Mouse (Mus musculus) cortical plate, adult 2 months (tissue): ENCODE data around the gene Trpm3. TPM values are rescaled to one million over a fixed set of nuclear protein-coding genes. Genes with fewer than 3 reads are reported as not detected.

Source experiments
- H3K27ac ChIP-seq: fragments of 200-500 bp; 2 replicates; pipeline ENCODE4 v1.5.1; 2012; ENCODE audit warnings: low read length, control low read depth, inconsistent platforms; ENCODE audit not compliant: insufficient read depth
- H3K4me1 ChIP-seq: fragments of 200-500 bp; 2 replicates; pipeline ENCODE4 v1.6.1; 2011; ENCODE audit warnings: low read length; ENCODE audit not compliant: control insufficient read depth, insufficient read depth
- H3K4me3 ChIP-seq: fragments of 200-500 bp; 2 replicates; pipeline ENCODE4 v1.5.1; 2011; ENCODE audit warnings: mild to moderate bottlenecking, low read length, control low read depth; ENCODE audit not compliant: insufficient read depth
- CTCF ChIP-seq: fragments of 200-500 bp; IDR thresholded peaks from 2 replicates; pipeline ENCODE4 v1.5.1; 2011; ENCODE audit warnings: mild to moderate bottlenecking, control low read depth, low read length; ENCODE audit not compliant: insufficient read depth; ENCODE audit errors: extremely low read depth
- POLR2A ChIP-seq: fragments of 200-500 bp; IDR thresholded peaks from 2 replicates; pipeline ENCODE4 v1.6.1; 2011; ENCODE audit warnings: mild to moderate bottlenecking, low read length, control low read depth; ENCODE audit not compliant: insufficient read depth; ENCODE audit errors: extremely low read depth
- polyA plus RNA-seq: library from polyadenylated mRNA; depleted of rRNA; stranded (reverse); fragments of >200 nt; gene quantifications from 2 replicates; pipeline ENCODE4 v1.2.3, GENCODE M21; 2012; rRNA removed

Gene Trpm3
- 14.7 and 16.5 TPM in 2 replicates for polyA plus RNA-seq

DNA sequence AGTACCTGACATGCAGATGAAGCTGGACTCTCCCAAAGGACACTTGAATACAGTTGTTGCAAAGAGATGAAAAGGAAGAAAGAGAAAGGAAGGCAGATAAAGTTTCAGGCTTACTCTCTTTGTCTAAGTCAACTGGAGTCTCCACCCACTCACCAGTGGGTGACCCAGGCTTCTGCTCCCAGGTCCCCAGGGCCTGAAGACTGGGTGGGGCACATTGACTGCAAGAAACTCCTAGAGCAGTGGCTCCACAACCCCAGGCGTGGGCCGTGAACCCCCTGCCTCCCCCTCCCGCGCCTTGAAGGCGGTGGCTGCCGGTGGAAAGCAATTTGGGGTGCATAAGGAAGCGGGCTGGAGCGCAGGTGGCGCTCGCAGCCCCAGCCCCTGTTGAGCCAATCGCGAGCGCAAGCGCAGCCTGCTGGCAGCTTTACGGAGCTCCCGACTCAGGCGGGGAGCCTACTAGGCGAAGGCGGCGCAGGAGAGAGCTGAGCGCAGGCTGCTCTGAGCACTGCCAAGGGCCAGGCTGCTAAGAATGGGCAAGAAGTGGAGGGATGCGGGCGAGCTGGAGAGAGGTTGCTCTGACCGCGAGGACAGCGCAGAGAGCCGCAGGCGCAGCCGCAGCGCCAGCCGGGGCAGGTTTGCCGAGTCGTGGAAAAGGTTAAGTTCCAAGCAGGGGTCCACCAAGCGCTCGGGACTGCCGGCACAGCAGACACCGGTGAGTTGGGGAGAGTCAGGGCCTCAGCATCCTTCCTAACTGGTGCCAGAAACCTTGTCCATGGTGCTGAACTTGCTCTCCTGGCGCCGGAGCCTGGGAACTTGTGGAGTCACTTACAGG, at the start of gene Trpm3:
TSS of gene Trpm3 (plus strand) at position 457 of the 832 bp plus-strand sequence.
- TF ChIP-seq CTCF, result peak; percentile 14; the same call in 1 of the 2 replicates
- no peak for TF ChIP-seq POLR2A
- H3K27ac ChIP-seq, result no peak within 1 kb of the TSS
- H3K4me1 ChIP-seq, result no peaks in the 10 kb centered on the region
- H3K4me3 ChIP-seq, result peak within 1 kb of the TSS; percentile 33

DNA sequence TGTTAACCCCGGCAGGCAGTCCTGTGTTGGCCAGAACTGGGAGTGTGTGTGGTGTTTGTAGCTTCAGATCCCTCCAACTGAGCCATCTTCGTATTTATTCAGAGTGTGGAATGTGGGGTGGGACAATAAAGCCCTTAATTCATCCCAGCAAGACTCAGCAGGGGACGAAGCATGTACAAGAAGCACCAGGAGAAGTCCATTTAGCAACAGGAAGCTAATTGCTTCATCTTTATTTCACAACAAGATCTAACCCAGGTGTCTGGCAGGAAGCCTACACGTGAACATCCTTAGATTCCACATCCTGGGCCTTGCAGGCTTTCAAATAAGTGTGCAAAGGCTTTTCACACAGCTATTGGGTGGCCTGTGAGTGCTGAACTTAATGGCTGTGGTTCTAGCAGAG, 38.3 kb upstream of the Trpm3 start:
- no peak overlapping the region for H3K4me3 ChIP-seq
- no peak overlapping the region for H3K27ac ChIP-seq
- no peaks in the 10 kb centered on the region for H3K4me1 ChIP-seq
- TF ChIP-seq CTCF (no peak), POLR2A (no peak)

DNA sequence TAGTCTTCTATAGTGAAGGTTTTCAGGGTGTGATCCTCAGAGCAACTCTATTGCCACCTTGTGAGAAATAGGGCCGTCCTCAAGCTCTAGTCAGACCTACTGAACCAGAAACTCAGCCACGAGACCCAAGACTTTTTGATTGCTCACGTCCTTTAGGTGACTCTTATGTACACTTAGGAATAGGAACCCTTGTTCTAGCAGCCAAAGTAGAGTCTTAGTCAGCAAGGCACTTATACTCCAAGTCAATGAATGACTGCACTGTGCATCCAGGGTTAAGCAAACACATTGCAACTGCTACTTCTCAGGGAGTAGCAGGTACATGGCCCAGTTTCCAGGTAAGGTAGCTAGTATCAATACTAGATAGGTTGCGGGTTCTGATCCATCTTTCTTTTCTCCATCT, 35.0 kb upstream of the Trpm3 start:
- Histone ChIP-seq H3K4me1 (no peaks in the 10 kb centered on the region), H3K4me3 (no peak overlapping the region), H3K27ac (no peak overlapping the region)
- TF ChIP-seq POLR2A (no peak), CTCF (no peak)

DNA sequence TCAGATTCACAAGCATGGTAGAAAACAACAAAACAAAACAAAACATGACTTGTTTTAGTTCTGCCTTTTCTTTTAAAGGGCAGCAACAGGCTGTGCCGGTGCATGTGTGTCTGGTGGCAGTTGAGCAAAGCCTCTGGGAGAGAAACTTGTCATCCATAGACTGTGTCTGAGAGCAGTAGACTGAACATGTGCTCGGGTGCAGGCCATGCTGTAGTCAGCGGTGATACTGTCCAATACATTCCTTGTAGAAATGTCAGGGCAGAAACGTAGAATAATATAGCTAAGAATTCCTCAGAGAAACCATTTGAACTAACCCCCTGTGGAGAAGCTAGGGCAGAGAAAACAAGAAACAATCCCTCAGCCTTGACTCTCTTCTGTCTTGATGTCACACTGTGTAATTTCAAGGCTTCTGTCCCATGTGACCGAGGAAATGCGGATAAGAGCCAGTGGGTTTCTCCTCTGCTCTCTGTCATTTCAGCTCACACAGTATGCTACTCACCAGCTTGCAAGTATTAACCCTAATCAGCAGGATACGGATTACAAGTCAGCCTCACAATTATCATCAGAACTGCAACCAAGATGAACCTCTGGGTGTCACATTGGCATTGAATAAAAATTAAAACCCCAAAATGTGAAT, 33.9 kb upstream of the Trpm3 start:
- no peak overlapping the region for H3K4me3 ChIP-seq
- no peak overlapping the region for H3K27ac ChIP-seq
- no peaks in the 10 kb centered on the region for H3K4me1 ChIP-seq
- TF ChIP-seq CTCF (no peak), POLR2A (no peak)

DNA sequence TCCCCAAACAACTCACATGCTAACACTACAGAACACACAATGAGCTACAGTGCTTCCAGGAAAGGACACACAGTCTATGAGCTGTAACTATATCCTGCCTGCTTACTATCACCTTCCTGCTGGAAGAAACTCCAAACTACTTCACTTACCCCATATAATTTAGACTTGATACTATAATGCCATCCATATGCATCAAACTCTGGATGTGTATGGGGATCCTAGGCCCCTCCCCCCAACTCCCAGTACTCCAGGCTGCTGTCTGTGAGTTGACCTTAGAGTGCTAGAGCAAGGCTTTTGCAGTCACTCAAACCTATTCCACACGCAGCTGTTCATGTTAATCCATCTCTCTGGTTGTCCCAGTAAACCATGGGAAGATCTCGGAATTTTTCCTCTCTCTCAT, 33.2 kb upstream of the Trpm3 start:
- Histone ChIP-seq H3K4me3 (no peak overlapping the region), H3K4me1 (no peaks in the 10 kb centered on the region), H3K27ac (no peak overlapping the region)
- TF ChIP-seq POLR2A (no peak), CTCF (no peak)

DNA sequence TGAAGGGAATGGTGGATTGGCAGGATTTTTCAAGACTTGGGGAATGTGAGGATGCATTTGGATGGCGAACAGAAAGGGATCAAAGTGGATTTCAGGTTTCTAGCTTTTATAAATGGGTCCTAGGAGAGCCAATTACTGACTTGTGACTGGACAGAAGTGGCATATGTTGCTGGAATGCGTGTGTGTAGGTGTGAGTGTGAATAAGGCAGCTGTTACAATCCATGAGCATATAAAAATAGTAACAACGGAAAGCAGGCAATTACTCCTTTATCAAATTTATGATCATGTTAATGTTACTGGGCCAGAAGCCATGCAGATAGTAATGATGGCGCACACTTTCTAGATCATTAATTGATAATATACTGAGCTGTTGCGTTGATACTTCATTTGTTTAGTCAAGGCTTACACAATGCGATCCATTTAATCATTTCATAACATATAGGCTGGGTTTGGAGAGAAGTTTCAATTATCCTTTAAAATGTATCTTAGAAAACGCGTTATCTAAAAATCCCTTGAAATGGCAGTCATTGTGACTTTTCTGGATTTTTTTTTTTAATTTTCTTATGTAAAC, 29.9 kb upstream of the Trpm3 start:
- no peaks in the 10 kb centered on the region for H3K4me1 ChIP-seq
- TF ChIP-seq POLR2A (no peak), CTCF (no peak)
- H3K4me3 ChIP-seq, result no peak overlapping the region
- H3K27ac ChIP-seq, result no peak overlapping the region

DNA sequence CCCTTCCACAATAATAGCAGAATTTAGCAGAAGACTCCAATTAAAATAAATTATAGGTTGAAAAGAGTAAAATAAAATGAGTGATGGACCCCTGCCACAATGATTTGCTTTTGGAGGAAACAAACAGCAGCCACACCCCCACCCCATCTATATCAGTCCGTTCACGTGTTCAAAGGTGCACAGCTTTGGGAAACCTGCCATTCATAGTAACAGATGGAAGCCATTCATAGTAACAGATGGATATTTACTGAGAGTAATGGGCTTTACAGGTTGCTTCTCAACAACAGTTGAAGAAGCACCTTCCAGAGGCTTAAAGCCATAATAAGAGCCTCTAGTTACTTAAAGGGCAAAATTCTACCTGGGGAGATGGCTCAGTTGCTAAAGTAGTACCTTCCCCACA, 17.9 kb upstream of the Trpm3 start:
- Histone ChIP-seq H3K4me3 (no peak overlapping the region), H3K27ac (no peak overlapping the region), H3K4me1 (no peaks in the 10 kb centered on the region)
- TF ChIP-seq POLR2A, result no peak
- TF ChIP-seq CTCF, result no peak

DNA sequence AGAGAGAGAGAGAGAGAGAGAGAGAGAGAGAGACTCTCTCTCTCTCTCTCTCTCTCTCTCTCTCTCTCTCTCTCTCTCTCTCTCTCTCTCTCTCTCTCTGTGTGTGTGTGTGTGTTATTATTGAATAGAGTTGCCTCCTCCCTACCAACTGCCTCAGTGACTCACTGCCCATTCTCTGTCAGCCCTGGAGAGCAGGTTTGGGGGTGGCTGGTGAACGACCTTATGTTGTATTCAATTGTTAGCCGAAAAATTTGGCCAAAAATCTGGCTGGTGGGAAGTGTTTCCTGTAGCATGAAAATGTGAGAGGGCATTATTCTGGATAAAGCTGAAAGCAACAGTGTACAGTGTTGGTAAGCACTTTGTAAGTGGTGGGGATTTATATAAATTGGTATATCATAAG, 17.2 kb upstream of the Trpm3 start:
- Histone ChIP-seq H3K4me3 (no peak overlapping the region), H3K4me1 (no peaks in the 10 kb centered on the region), H3K27ac (no peak overlapping the region)
- TF ChIP-seq CTCF (no peak), POLR2A (no peak)

DNA sequence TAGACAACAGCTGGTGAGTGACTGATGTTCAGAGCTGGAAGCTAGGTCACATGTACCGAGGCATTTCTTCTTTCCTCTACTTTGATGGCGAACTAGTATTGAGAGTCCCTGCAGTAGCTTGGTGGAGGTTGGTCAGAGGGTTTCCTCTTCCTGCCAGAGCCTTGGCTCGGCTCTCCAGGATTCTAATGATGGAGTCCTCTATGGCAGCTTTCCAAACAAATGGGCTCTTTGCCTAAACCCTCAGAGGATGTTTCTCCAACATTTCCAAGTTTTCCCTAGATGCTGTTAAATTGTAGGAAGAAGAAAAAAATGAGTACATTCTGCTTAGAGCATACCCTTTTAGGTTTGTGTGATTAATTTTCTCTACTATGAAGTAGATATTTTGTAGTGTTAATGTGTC, 6.2 kb upstream of the Trpm3 start:
- Histone ChIP-seq H3K27ac (no peak overlapping the region), H3K4me1 (no peaks in the 10 kb centered on the region), H3K4me3 (no peak overlapping the region)
- no peak for TF ChIP-seq CTCF
- TF ChIP-seq POLR2A, result no peak
